Mouse (Mus musculus) ZHBTc4 (cell line): ENCODE measurements around the gene Gnao1.

Source experiments
- DNase-seq: peaks from one replicate; pipeline ENCODE4 v3.0.0-alpha.2; 2011; ENCODE audit warnings: low read depth, low spot score

Gene Gnao1

GRCm38 (mm10) chr8:93843858-93844502 is 34.2 kb downstream of the Gnao1 start:
- no peak for DNase-seq

GRCm38 (mm10) chr8:93845186-93845585 is 35.4 kb downstream of the Gnao1 start:
- no peak for DNase-seq

- no peak for DNase-seq
Observed at GRCm38 (mm10) chr8:93852087-93852645, 42.4 kb downstream of the Gnao1 start.

- no peak for DNase-seq
Observed at GRCm38 (mm10) chr8:93852851-93853461, 43.2 kb downstream of the Gnao1 start.

- DNase-seq, result no peak
Observed at GRCm38 (mm10) chr8:93854676-93855075, 44.9 kb downstream of the Gnao1 start.

GRCm38 (mm10) chr8:93855272-93855671 is 45.5 kb downstream of the Gnao1 start:
- DNase-seq, result no peak

- DNase-seq, result no peak
Observed at GRCm38 (mm10) chr8:93857144-93857543, 47.4 kb downstream of the Gnao1 start.

- no peak for DNase-seq
Observed at GRCm38 (mm10) chr8:93858286-93858685, 48.5 kb downstream of the Gnao1 start.

- no peak for DNase-seq
Observed at GRCm38 (mm10) chr8:93860020-93860419, 50.3 kb downstream of the Gnao1 start.

- no peak for DNase-seq
Observed at GRCm38 (mm10) chr8:93864064-93864463, 54.3 kb downstream of the Gnao1 start.

- no peak for DNase-seq
Observed at GRCm38 (mm10) chr8:93866271-93866670, 56.5 kb downstream of the Gnao1 start.

- DNase-seq, result no peak
Observed at GRCm38 (mm10) chr8:93868486-93869221, 58.9 kb downstream of the Gnao1 start.

- DNase-seq, result no peak
Observed at GRCm38 (mm10) chr8:93871275-93871674, 61.5 kb downstream of the Gnao1 start.

- DNase-seq, result no peak
Observed at GRCm38 (mm10) chr8:93878396-93878795, 68.6 kb downstream of the Gnao1 start.

- no peak for DNase-seq
Observed at GRCm38 (mm10) chr8:93879966-93880365, 70.2 kb downstream of the Gnao1 start.

- no peak for DNase-seq
Observed at GRCm38 (mm10) chr8:93881381-93881780, 71.6 kb downstream of the Gnao1 start.

GRCm38 (mm10) chr8:93883241-93883640 is 73.5 kb downstream of the Gnao1 start:
- no peak for DNase-seq

GRCm38 (mm10) chr8:93883771-93884170 is 74.0 kb downstream of the Gnao1 start:
- no peak for DNase-seq

GRCm38 (mm10) chr8:93884316-93884715 is 74.5 kb downstream of the Gnao1 start:
- no peak for DNase-seq

- DNase-seq, result no peak
Observed at GRCm38 (mm10) chr8:93886181-93886580, 76.4 kb downstream of the Gnao1 start.

- DNase-seq, result no peak
Observed at GRCm38 (mm10) chr8:93888150-93888676, 78.4 kb downstream of the Gnao1 start.
